Mouse (Mus musculus) urinary bladder, postnatal 14 days (tissue): ENCODE measurements around the gene Tcap.

Experiments
- DNase-seq: peaks from one replicate; pipeline ENCODE4 v3.0.0; 2021; ENCODE audit warnings: low spot score

Gene Tcap

GRCm38 (mm10) chr11:98355732-98356299 is 27.8 kb upstream of the Tcap start:
- peak; percentile 43 for DNase-seq

GRCm38 (mm10) chr11:98356625-98357394 is 26.8 kb upstream of the Tcap start:
- no peak for DNase-seq

GRCm38 (mm10) chr11:98357396-98358160 is 26.0 kb upstream of the Tcap start:
- no peak for DNase-seq

GRCm38 (mm10) chr11:98358161-98359083 is 25.2 kb upstream of the Tcap start, which contains the start of gene Stard3:
Stard3 (plus strand) TSS chr11:98358368.
- peak; percentile 92 for DNase-seq

- DNase-seq = no peak
Measured at GRCm38 (mm10) chr11:98360866-98361521, 22.6 kb upstream of the Tcap start.

GRCm38 (mm10) chr11:98363817-98364216 is 19.8 kb upstream of the Tcap start:
- no peak for DNase-seq

GRCm38 (mm10) chr11:98364410-98364809 is 19.2 kb upstream of the Tcap start:
- DNase-seq = no peak

GRCm38 (mm10) chr11:98366290-98366689 is 17.3 kb upstream of the Tcap start:
- DNase-seq = no peak

GRCm38 (mm10) chr11:98367171-98367862 is 16.3 kb upstream of the Tcap start:
- no peak for DNase-seq

GRCm38 (mm10) chr11:98367863-98368186 is 15.8 kb upstream of the Tcap start:
- no peak for DNase-seq

- no peak for DNase-seq
Measured at GRCm38 (mm10) chr11:98369337-98369736, 14.3 kb upstream of the Tcap start.

- DNase-seq = no peak
Measured at GRCm38 (mm10) chr11:98370588-98370987, 13.0 kb upstream of the Tcap start.

GRCm38 (mm10) chr11:98371556-98372240 is 11.9 kb upstream of the Tcap start:
- DNase-seq = no peak

GRCm38 (mm10) chr11:98372406-98372805 is 11.2 kb upstream of the Tcap start:
- peak; percentile 68 for DNase-seq

- DNase-seq = no peak
Measured at GRCm38 (mm10) chr11:98373244-98373643, 10.4 kb upstream of the Tcap start.

GRCm38 (mm10) chr11:98374266-98374665 is 9.3 kb upstream of the Tcap start:
- DNase-seq = no peak

GRCm38 (mm10) chr11:98376756-98377155 is 6.9 kb upstream of the Tcap start:
- no peak for DNase-seq

- DNase-seq = no peak
Measured at GRCm38 (mm10) chr11:98377787-98378186, 5.8 kb upstream of the Tcap start.

- no peak for DNase-seq
Measured at GRCm38 (mm10) chr11:98379379-98379778, 4.2 kb upstream of the Tcap start.

GRCm38 (mm10) chr11:98380106-98380505 is 3.5 kb upstream of the Tcap start:
- DNase-seq = no peak
